Mouse (Mus musculus): ENCODE results near the gene 1500009C09Rik.

DNA sequence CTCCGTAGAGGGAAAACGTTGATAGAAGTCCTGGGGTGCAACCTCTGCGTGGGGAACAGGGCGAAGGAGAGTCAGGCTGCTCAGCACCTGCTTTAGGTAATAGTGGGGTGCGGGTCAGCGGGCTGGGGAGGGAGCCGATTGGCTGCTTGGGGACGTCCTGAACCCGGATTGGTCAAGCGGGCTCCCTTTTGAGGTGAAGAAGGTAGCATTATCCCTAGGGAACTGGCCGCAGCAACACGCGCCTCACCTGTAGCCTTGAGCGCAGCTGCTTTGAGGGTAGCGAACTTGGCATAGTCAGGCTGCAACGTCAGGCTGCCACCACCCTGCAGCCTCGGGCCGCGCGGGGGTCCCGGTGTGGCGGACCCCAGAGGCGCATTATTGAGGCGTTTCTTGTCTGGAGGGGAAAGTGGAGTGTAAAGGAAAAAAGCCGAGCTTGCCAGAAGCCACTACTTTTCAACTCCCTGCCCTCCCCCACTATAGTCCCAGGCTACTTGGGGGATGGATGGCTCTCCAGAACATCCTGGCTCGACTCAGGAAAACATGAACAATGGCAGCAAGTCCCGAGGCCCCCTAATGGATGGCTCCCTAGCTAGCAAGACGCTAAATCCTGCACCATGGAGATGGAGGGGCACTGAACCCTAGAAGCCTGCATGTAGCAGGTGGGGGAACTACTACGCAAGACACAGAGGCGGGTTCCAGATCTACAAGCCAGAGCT lies 44.5 kb upstream of the 1500009C09Rik start:
- no peak for TF ChIP-seq CTCF (conservative IDR thresholded peaks at IDR 0.05 in 1 of 2, IDR thresholded peaks at IDR 0.05 in 1 of 2; ENCODE audit: low read depth in 2 of 2, low read length in 2 of 2)
- no peak for TF ChIP-seq POLR2A (IDR thresholded peaks at IDR 0.05; ENCODE audit: low read depth, low read length)
- TF ChIP-seq SMC3 (IDR thresholded peaks at IDR 0.05; ENCODE audit: low read depth, low read length), result no peak
